Mouse (Mus musculus) heart, adult 2 months (tissue): ENCODE results near the gene Mtmr3. TPM values are rescaled to one million over a fixed set of nuclear protein-coding genes. Genes with fewer than 3 reads are reported as not detected.
A peak's percentile ranks its signal among the peaks of the same experiment; 100 is the strongest.

Experiments
- DNase-seq, 2 experiments: peaks; one replicate each; pipeline ENCODE4 v3.0.0; 2021
- H3K27ac ChIP-seq: fragments of 200-600 bp; 2 replicates; pipeline ENCODE4 v1.8.1; 2022
- H3K27me3 ChIP-seq: fragments of 200-500 bp; 2 replicates; pipeline ENCODE4 v1.6.1; 2012; ENCODE audit warnings: mild to moderate bottlenecking, low read length, inconsistent platforms, mixed read lengths; ENCODE audit not compliant: control insufficient read depth, insufficient read depth
- H3K36me3 ChIP-seq: fragments of 200-500 bp; 2 replicates; pipeline ENCODE4 v1.6.1; 2012; ENCODE audit warnings: low read length, inconsistent platforms; ENCODE audit not compliant: control insufficient read depth, insufficient read depth
- H3K4me1 ChIP-seq: fragments of 200-500 bp; 2 replicates; pipeline ENCODE4 v1.6.1; 2011; ENCODE audit warnings: low read length; ENCODE audit not compliant: control insufficient read depth, insufficient read depth
- H3K4me3 ChIP-seq: fragments of 200-600 bp; 2 replicates; pipeline ENCODE4 v1.8.1; 2022
- H3K79me2 ChIP-seq: fragments of 200-500 bp; replicated peaks from 2 replicates; pipeline ENCODE4 v1.6.1; 2012; ENCODE audit warnings: mild to moderate bottlenecking, inconsistent platforms, low read length, moderate library complexity, mixed read lengths; ENCODE audit not compliant: control insufficient read depth, insufficient read depth
- H3K9ac ChIP-seq: fragments of 200-500 bp; 2 replicates; pipeline ENCODE4 v1.6.1; 2012; ENCODE audit warnings: low read depth, mild to moderate bottlenecking, control low read depth, inconsistent platforms, low read length, mixed read lengths
- CTCF ChIP-seq: fragments of 200-600 bp; IDR thresholded peaks from 2 replicates; pipeline ENCODE4 v1.8.1; 2022; ENCODE audit warnings: antibody characterized with exemption, mild to moderate bottlenecking, moderate library complexity
- EP300 ChIP-seq: fragments of 200-500 bp; IDR thresholded peaks from 2 replicates; pipeline ENCODE4 v1.6.1; 2011; ENCODE audit warnings: low read depth, low read length, control low read depth; ENCODE audit not compliant: insufficient read depth
- POLR2A ChIP-seq: fragments of 200-500 bp; IDR thresholded peaks from 2 replicates; pipeline ENCODE4 v1.6.1; 2011; ENCODE audit warnings: mild to moderate bottlenecking, low read depth, low read length, control low read depth; ENCODE audit not compliant: insufficient read depth
- WGBS: fragments of 180-500 bp; shearing (Covaris S2); methylation state at CpG from one replicate; pipeline ENCODE4 v1.1.7; 2018; 5-methylcytosine and 5-hydroxymethylcytosine counted together
- intact Hi-C: fragments of 180-260 bp; cut with DNase I; formaldehyde crosslinking; loops from one replicate; pipeline ENCODE4 v1.15.1; 2025
- polyA plus RNA-seq: library from polyadenylated mRNA; depleted of rRNA; stranded (reverse); fragments of >200 nt; gene quantifications from 2 replicates; pipeline ENCODE4 v1.2.3, GENCODE M21; 2012
- total RNA-seq, 2 experiments: library from RNA; stranded (reverse); gene quantifications; 2 replicates each; pipeline ENCODE4 v1.2.3; 2021

The Mtmr3 gene
- total and polyA plus RNA-seq, 3 experiments = 24.4 to 50.8 (median 43.9) TPM

- 46% methylated on average over 4 of the region's 4 CpGs for WGBS
- Histone ChIP-seq H3K9ac (no peak overlapping the region), H3K4me3 (no peak overlapping the region), H3K27me3 (no peaks in the 10 kb centered on the region), H3K79me2 (peaks cover 8% of the 10 kb centered on the region), H3K27ac (peak overlapping the region; percentile 50), H3K4me1 (peaks cover 8% of the 10 kb centered on the region), H3K36me3 (peaks cover 7% of the 10 kb centered on the region; the same call in 1 of the 2 replicates)
- TF ChIP-seq CTCF = no peak
- TF ChIP-seq POLR2A = no peak
- no peak for TF ChIP-seq EP300
- intact Hi-C loops = no loop called here
- peak in 1 of 2 experiments; percentile 34 for DNase-seq
These were observed 23.2 kb downstream of the Mtmr3 start for GRCm38 (mm10) chr11:4571491-4571901.

GRCm38 (mm10) chr11:4566333-4566732 is 28.3 kb downstream of the Mtmr3 start:
- intact Hi-C loops = no loop called here

GRCm38 (mm10) chr11:4565545-4565944 is 29.1 kb downstream of the Mtmr3 start:
- 0 out of 2 replicates have a peak, but pooled peaks cover 1% of the 10 kb centered on the region for H3K4me1 ChIP-seq
- no peak overlapping the region for H3K27ac ChIP-seq
- H3K79me2 ChIP-seq = peaks cover 8% of the 10 kb centered on the region
- H3K4me3 ChIP-seq = no peak overlapping the region
- no peaks in the 10 kb centered on the region for H3K36me3 ChIP-seq
- TF ChIP-seq POLR2A (no peak), CTCF (no peak), EP300 (no peak)
- no peaks in the 10 kb centered on the region for H3K27me3 ChIP-seq
- intact Hi-C loops = no loop called here
- H3K9ac ChIP-seq = no peak overlapping the region
- DNase-seq = no peak
- WGBS = 51% methylated on average over 2 of the region's 2 CpGs

More at GRCm38 (mm10) chr11:4566333-4566732, 28.3 kb downstream of the Mtmr3 start:
- DNase-seq = no peak
- Histone ChIP-seq H3K27ac (no peak overlapping the region), H3K4me1 (peaks cover 3% of the 10 kb centered on the region; the same call in 1 of the 2 replicates), H3K36me3 (peaks cover 4% of the 10 kb centered on the region; the same call in 1 of the 2 replicates), H3K9ac (no peak overlapping the region), H3K79me2 (peaks cover 8% of the 10 kb centered on the region), H3K27me3 (no peaks in the 10 kb centered on the region), H3K4me3 (no peak overlapping the region)
- TF ChIP-seq CTCF (no peak), EP300 (no peak), POLR2A (no peak)
- WGBS = 87% methylated on average over 6 of the region's 6 CpGs

- 77% methylated on average over 2 of the region's 2 CpGs for whole genome bisulfite sequencing
- intact Hi-C loops = no loop called here
These were observed 41.2 kb downstream of the Mtmr3 start for GRCm38 (mm10) chr11:4553274-4554063.

GRCm38 (mm10) chr11:4547569-4547968 is 47.1 kb downstream of the Mtmr3 start:
- H3K27me3 ChIP-seq = no peaks in the 10 kb centered on the region
- H3K9ac ChIP-seq = no peak overlapping the region
- H3K4me1 ChIP-seq = peaks cover 5% of the 10 kb centered on the region
- no peak for TF ChIP-seq CTCF
- no peak for TF ChIP-seq EP300
- TF ChIP-seq POLR2A = no peak
- intact Hi-C loops = no loop called here
- no peak overlapping the region for H3K27ac ChIP-seq
- DNase-seq = no peak
- peaks cover 18% of the 10 kb centered on the region for H3K36me3 ChIP-seq
- no peaks in the 10 kb centered on the region; the same call in 1 of the 2 replicates for H3K79me2 ChIP-seq
- no peak overlapping the region for H3K4me3 ChIP-seq
- 96% methylated on average over 4 of the region's 4 CpGs for WGBS

More at GRCm38 (mm10) chr11:4553274-4554063, 41.2 kb downstream of the Mtmr3 start:
- Histone ChIP-seq H3K4me3 (no peak overlapping the region), H3K27ac (no peak overlapping the region), H3K4me1 (peaks cover 3% of the 10 kb centered on the region), H3K36me3 (peaks cover 4% of the 10 kb centered on the region), H3K79me2 (peaks cover 4% of the 10 kb centered on the region), H3K9ac (no peak overlapping the region), H3K27me3 (no peaks in the 10 kb centered on the region)
- no peak for DNase-seq
- TF ChIP-seq EP300 (no peak), CTCF (no peak), POLR2A (no peak)

- H3K4me3 ChIP-seq = no peak overlapping the region
- H3K4me1 ChIP-seq = peaks cover 5% of the 10 kb centered on the region
- H3K9ac ChIP-seq = no peak overlapping the region
- H3K27me3 ChIP-seq = no peaks in the 10 kb centered on the region
- peaks cover 2% of the 10 kb centered on the region for H3K79me2 ChIP-seq
- H3K36me3 ChIP-seq = peaks cover 18% of the 10 kb centered on the region
- WGBS = 65% methylated on average over 3 of the region's 3 CpGs
- no peak for DNase-seq
- intact Hi-C loops = no loop called here
- H3K27ac ChIP-seq = no peak overlapping the region
- TF ChIP-seq CTCF (no peak), POLR2A (no peak), EP300 (no peak)
These were observed 48.7 kb downstream of the Mtmr3 start for GRCm38 (mm10) chr11:4545976-4546375.
